In genomic region chr15:10982064-10982435, GRCm38 (mm10) we compare ENCODE assay signal across 8 mouse cellular contexts. TPM values are rescaled to one million over a fixed set of nuclear protein-coding genes. Genes with fewer than 3 reads are reported as not detected.
DNase-seq lines count a peak whose midpoint lies in the region; ATAC-seq and TF ChIP-seq lines count a peak whose summit lies in the region.

No protein-coding gene starts in this region.

- H3K27ac ChIP-seq in testis, adult 2 months (ENCODE audit: control insufficient read depth, insufficient read depth, low read depth, low read length): peak overlapping the region; percentile 86
- no peak overlapping the region for H3K27ac ChIP-seq in liver, embryonic 14.5 days

- H3K9me3 ChIP-seq in liver, embryonic 14.5 days (ENCODE audit: control insufficient read depth, low read length): no peaks in the 10 kb centered on the region

- peak overlapping the region; percentile 57 for H3K9ac ChIP-seq in liver, embryonic 14.5 days (replicated peaks)

- TF ChIP-seq EP300 in liver, embryonic 14.5 days (IDR thresholded peaks at IDR 0.05; ENCODE audit: low read depth): no peak

- H3K4me3 ChIP-seq in testis, adult 2 months (ENCODE audit: control insufficient read depth, low read depth, low read length): peak overlapping the region; percentile 85
- H3K4me3 ChIP-seq in liver, embryonic 14.5 days (ENCODE audit: insufficient read depth in 1 of 2, low read depth in 2 of 2, low read length in 2 of 2): peak overlapping the region; percentile 61 to 64

- peaks cover 4% of the 10 kb centered on the region; the same call in 1 of the 2 replicates for H3K4me1 ChIP-seq in testis, adult 2 months (ENCODE audit: control insufficient read depth, insufficient read depth, low read length)
- peaks cover 0 to 9% of the 10 kb centered on the region in 2 experiments; a peak in 2 of 4 replicates for H3K4me1 ChIP-seq in liver, embryonic 14.5 days (replicated peaks; ENCODE audit: control insufficient read depth in 2 of 2, insufficient read depth in 2 of 2, low read length in 1 of 2)

- H3K4me2 ChIP-seq in liver, embryonic 14.5 days (ENCODE audit: low read depth): peak overlapping the region; percentile 74

- no peak for DNase-seq in cerebellum, adult 18-20 months
- DNase-seq in testis, postnatal 10 days (ENCODE audit: low spot score): no peak
- DNase-seq in liver, embryonic 14.5 days (ENCODE audit: low read depth in 3 of 3, low spot score in 3 of 3): no peak
- DNase-seq in urinary bladder, adult 2 months (ENCODE audit: low spot score): no peak
- no peak for DNase-seq in frontal cortex, postnatal 14 days (ENCODE audit: low spot score in 2 of 2)
- DNase-seq in testis, postnatal 14 days (ENCODE audit: low spot score): no peak

- WGBS in liver, embryonic 14.5 days (ENCODE audit: insufficient replicate concordance): 6% methylated on average over 6 of the region's 6 CpGs

- ATAC-seq in cerebellum, adult (ENCODE audit: insufficient number of reproducible peaks, low FRiP score, low TSS enrichment): peak; percentile 45
- ATAC-seq in liver, embryonic 14.5 days (ENCODE audit: insufficient read depth): no peak

- no peak for TF ChIP-seq CTCF in testis, adult 2 months (IDR thresholded peaks at IDR 0.05; ENCODE audit: control insufficient read depth, insufficient read depth, insufficient replicate concordance, low read depth, low read length)
- TF ChIP-seq CTCF in liver, embryonic 14.5 days (IDR thresholded peaks at IDR 0.05; ENCODE audit: low read depth): no peak

- H3K27me3 ChIP-seq in testis, adult 2 months (ENCODE audit: control insufficient read depth, insufficient read depth, low read length): no peaks in the 10 kb centered on the region
- H3K27me3 ChIP-seq in liver, embryonic 14.5 days (ENCODE audit: control insufficient read depth, insufficient read depth, low read length): no peaks in the 10 kb centered on the region

- no peak for TF ChIP-seq POLR2A in testis, adult 2 months (IDR thresholded peaks at IDR 0.05; ENCODE audit: control insufficient read depth, low read depth, low read length)

- no peaks in the 10 kb centered on the region for H3K36me3 ChIP-seq in testis, adult 2 months (ENCODE audit: control insufficient read depth, insufficient read depth, low read length)
- no peaks in the 10 kb centered on the region for H3K36me3 ChIP-seq in liver, embryonic 14.5 days (replicated peaks; ENCODE audit: control insufficient read depth, insufficient read depth, low read depth)

RNA-seq across cellular contexts. Expression of gene Amacr, which starts 0.5 kb away (rescaled TPM):
- 2.4 and 2.7 TPM in 2 replicates for polyA plus RNA-seq in testis, adult 2 months (2012; rRNA removed)
- polyA plus RNA-seq in liver, embryonic 14.5 days (2012; rRNA removed): 8.5 and 10.9 TPM in 2 replicates
- 19.3 and 20.3 TPM in 2 replicates for polyA plus RNA-seq in liver, embryonic 14.5 days (2014; fragmentation: Nextera tagmentation; extraction: Ambion mirVana)
- 11.4 and 14.4 TPM in 2 replicates for polyA plus RNA-seq in urinary bladder, adult 2 months (2012; rRNA removed)

RNA-seq across cellular contexts. Expression of gene Slc45a2, which starts 18.5 kb away (rescaled TPM):
- 0.07 and 0.28 TPM in 2 replicates for polyA plus RNA-seq in testis, adult 2 months (2012; rRNA removed)
- polyA plus RNA-seq in liver, embryonic 14.5 days (2012; rRNA removed): 0.01 TPM in 2 replicates
- polyA plus RNA-seq in liver, embryonic 14.5 days (2014; fragmentation: Nextera tagmentation; extraction: Ambion mirVana): 0.16 TPM in 1 of 2 replicates, not detected in the other
- polyA plus RNA-seq in urinary bladder, adult 2 months (2012; rRNA removed): 0.01 and 0.04 TPM in 2 replicates

RNA-seq across cellular contexts. Expression of gene C1qtnf3, which starts 29.9 kb away (rescaled TPM):
- polyA plus RNA-seq in testis, adult 2 months (2012; rRNA removed): 3.1 and 4.2 TPM in 2 replicates
- 0.02 TPM in 1 of 2 replicates, not detected in the other for polyA plus RNA-seq in liver, embryonic 14.5 days (2012; rRNA removed)
- not detected in 2 replicates for polyA plus RNA-seq in liver, embryonic 14.5 days (2014; fragmentation: Nextera tagmentation; extraction: Ambion mirVana)
- 36.5 and 42.8 TPM in 2 replicates for polyA plus RNA-seq in urinary bladder, adult 2 months (2012; rRNA removed)

RNA-seq across cellular contexts. Expression of gene Rxfp3, which starts 55.7 kb away (rescaled TPM):
- polyA plus RNA-seq in testis, adult 2 months (2012; rRNA removed): not detected in 2 replicates
- not detected in 2 replicates for polyA plus RNA-seq in liver, embryonic 14.5 days (2012; rRNA removed)
- not detected in 2 replicates for polyA plus RNA-seq in liver, embryonic 14.5 days (2014; fragmentation: Nextera tagmentation; extraction: Ambion mirVana)
- 0.03 and 0.10 TPM in 2 replicates for polyA plus RNA-seq in urinary bladder, adult 2 months (2012; rRNA removed)
